Mouse (Mus musculus) left cerebral cortex, postnatal 36 days (tissue): ENCODE results near the gene Ppp1r3e. TPM values are rescaled to one million over a fixed set of nuclear protein-coding genes. Genes with fewer than 3 reads are reported as not detected.

Experiments
- DNase-seq, 2 experiments: peaks; one replicate each; pipeline ENCODE4 v3.0.0; 2021 to 2022; ENCODE audit warnings: low spot score in 2 of 2, mixed read lengths in 1 of 2
- intact Hi-C: fragments of 180-260 bp; cut with DNase I; formaldehyde crosslinking; loops from one replicate; pipeline ENCODE4 v1.15.1; 2025
- total RNA-seq, 2 experiments: library from RNA; stranded (reverse); gene quantifications; 2 replicates each; pipeline ENCODE4 v1.2.3; 2021

Ppp1r3e gene
- total RNA-seq, 2 experiments from 2014 or later: 15.2 to 17.2 TPM

- no peak for DNase-seq
- intact Hi-C loops: no loop called here
Measured at GRCm38 (mm10) chr14:54884022-54884712, 6.8 kb upstream of the Ppp1r3e start.

GRCm38 (mm10) chr14:54883154-54884021 lies 6.0 kb upstream of the Ppp1r3e start, which contains the start of the genes Bcl2l2 and Gm20521:
Bcl2l2 (plus strand) TSS chr14:54883377.
Gm20521 (plus strand) TSS chr14:54883441.
- DNase-seq: peak; percentile 75
- intact Hi-C loops: no loop called here

DNA sequence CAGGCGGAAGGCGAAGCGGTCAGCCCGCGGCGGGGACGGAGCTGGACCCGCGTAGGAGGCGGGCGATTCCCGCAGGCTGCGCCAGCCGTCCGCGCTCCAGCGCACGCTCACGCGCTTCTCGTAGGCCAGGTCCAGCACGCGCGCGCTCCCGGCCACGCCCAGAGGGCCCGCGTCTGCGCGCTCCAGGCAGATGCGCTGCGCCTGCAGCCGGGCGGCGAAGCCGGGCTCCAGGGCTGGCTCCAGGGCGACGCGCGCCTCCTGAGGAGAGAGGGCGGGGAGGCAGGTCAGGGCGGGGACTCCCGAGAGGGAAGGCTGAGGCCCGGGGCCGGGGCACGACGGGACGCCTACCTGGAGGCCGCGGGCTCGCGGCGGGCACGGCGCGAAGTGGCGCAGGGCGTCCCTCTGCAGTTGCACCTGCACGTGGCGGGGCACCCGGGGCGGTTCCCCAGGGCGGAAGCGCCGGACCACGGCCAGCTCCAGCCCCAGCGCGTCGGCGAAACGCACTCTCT lies 757 bp downstream of the Ppp1r3e start:
- intact Hi-C loops: no loop called here
- DNase-seq: peak; percentile 92 to 96

DNA sequence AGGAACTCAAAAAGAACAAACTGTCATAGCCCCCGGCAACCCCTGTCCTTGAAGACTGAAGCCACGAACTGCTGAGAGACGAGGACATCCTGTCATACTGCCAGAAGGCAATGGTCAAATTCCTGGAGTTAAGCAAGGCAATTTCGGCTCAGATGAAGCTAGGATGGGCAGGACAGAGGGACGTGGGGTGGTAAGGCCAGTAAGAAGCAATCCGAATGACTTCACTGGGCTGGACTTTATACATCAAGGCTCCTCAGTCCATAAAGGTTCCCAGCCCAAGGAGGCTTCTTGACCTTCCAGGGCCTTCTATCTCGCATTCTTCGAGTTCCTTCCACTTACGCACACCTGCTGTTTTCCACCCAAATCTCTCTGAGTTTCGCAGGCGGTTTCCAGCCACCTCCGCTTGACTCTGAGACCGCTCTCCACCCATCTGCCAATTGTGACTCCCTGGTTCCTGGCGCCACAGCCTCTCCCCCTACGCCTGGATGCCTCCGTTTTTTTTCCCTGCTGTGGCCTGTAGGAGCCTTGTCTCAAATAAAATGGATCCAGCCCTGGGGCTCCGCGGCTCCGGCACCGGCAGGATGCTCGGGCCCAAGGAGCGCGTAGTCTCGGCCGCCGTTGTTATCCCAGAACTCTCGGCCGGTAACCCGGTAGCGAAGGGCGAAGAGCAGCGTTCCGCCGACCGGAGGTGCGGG lies 1.4 kb downstream of the Ppp1r3e start:
- DNase-seq: no peak
- intact Hi-C loops: no loop called here

- intact Hi-C loops: no loop called here
- DNase-seq: no peak
Measured at GRCm38 (mm10) chr14:54874165-54874564, 3.2 kb downstream of the Ppp1r3e start.

DNA sequence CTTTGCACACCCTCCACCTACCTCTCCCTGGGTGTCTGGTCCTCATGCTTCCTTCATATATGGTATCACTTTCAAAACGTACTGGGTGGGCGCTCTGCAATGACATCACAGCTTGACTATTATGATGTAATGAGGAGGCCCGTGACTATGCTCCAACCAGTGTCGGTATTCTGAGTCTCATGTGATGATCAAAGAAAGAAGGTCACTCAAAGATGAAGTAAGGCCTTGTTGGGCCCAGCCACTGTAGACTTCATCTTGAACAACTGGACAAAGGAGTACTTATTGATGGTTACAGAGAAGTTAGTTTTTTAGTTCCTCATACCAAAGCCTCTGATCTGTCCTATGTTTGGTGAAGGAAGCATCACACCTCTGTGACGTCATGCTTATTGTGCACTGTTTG lies 6.5 kb downstream of the Ppp1r3e start, which contains the start of gene Homez:
Homez (minus strand) TSS at position 101 of the 400 bp plus-strand sequence.
- DNase-seq: no peak
- intact Hi-C loops: no loop called here

GRCm38 (mm10) chr14:54868026-54868425 lies 9.3 kb downstream of the Ppp1r3e start:
- intact Hi-C loops: no loop called here
- DNase-seq: no peak

DNA sequence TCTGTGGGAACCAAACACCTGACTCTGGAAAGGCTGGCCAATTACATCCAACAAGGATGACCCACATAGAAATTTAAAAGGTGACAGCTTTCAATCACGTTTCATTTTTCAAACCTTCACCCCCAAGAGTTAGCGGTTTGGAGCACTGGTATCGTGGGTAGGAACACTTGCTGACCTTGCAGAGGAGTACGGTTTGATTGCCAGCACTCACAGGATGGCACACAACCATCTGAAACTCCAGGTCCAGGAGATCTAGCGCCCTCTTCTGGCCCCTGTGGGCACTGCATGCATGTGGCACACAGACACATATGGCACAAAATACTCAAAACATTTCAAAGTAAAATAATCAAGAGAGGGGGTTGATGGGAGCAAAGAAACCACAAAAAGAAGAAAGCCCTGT lies 10.4 kb downstream of the Ppp1r3e start:
- no peak for DNase-seq
- intact Hi-C loops: no loop called here

DNA sequence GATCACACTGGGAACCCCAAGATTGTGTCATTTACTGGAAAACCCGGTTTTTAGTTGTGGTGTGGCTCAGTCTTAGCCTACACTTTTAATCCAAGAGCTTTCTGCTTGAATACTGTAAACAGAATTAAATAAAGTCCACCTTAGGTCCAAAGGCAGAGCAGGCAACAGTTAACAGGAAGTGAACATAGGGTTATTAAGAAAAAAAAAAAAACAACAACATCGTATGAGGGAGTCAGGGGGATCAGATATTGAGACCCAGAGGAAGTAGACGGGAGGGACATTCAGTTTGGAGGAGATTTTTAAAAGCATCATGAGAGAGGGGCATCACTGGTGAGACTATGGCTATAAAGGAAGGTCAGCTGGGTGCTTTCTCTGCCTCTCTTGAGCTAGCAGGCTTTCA lies 11.1 kb downstream of the Ppp1r3e start:
- intact Hi-C loops: no loop called here
- DNase-seq: no peak

GRCm38 (mm10) chr14:54865626-54866025 lies 11.7 kb downstream of the Ppp1r3e start:
- DNase-seq: no peak
- intact Hi-C loops: no loop called here

DNA sequence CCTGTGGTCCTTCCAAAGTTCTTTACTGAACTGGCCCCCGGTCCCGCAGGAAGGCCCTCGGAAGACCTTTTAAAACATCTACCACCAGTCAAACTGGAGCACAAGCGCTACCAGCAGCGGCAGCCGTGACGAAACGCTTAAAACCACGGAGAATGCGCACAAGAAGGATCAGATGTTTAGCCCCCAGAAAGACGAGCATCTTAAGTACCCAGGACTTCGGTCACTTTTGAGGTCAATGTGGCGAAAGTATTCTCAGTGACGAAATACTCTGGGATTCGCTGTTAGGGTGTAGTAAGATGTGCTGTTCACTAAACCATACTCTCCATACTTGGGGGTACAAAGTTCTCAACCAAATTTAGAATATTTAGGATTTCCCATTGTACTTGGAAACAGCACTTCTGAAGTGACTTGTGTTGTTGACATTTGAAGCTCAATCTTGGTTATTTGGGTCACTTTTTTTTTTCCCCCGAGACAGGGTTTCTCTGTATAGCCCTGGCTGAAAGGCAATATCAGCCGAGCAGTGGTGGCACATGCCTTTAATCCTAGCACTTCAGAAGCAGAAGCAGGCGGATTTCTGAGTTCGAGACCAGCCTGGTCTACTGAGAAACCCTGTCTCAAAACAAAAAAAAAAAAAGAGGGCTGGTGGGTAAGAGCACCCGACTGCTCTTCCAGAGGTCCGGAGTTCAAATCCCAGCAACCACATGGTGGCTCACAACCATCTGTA lies 12.9 kb downstream of the Ppp1r3e start:
- intact Hi-C loops: no loop called here
- no peak for DNase-seq

DNA sequence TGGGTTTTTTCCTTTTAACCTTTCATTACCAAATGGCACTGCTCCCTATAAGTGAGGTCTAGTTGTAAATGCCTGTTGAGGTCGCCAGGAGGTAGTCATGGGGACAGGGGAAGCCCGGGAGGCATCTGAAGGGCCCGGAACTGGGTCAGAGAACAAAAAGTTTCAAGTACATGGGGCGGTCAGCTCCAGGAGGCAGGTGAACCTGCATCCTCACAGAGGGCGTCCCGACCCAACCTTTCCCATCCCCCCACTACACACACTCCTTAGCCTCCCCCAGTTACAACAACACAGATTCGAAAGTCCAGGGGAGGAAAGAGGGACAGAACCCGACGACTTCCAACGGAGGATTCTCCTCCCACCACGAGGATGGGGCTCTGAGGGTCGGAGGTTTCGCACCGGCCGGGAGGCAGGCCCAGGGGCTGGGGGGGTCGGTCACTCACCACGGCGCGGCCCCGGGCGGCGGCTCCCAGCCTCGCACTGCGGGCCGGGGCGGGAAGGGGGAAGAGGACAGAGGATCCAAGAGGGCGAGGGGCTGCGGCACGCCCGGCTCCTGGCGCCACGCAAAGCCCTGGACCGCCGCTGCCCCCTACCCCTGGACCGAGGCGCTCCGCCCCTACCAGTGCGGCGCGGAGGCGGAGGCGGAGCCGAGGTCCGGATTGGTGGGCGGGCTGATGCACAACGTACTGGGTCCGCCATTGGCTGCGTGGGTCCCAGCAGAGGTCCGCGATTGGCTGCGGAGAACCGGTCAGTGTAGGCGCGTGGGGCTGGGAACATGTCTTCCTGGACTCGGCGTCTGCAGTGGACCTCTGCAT lies 13.6 kb downstream of the Ppp1r3e start:
- DNase-seq: peak; percentile 93 to 94
- intact Hi-C loops: no loop called here

- peak; percentile 40 to 56 for DNase-seq
- intact Hi-C loops: loop anchor here (1.0 kb wide), 1 partner anchor 146 kb away; no protein-coding TSS in a partner anchor
Measured at GRCm38 (mm10) chr14:54860511-54860910, 16.8 kb downstream of the Ppp1r3e start.

- intact Hi-C loops: no loop called here
- DNase-seq: no peak
Measured at GRCm38 (mm10) chr14:54857891-54858290, 19.5 kb downstream of the Ppp1r3e start.

DNA sequence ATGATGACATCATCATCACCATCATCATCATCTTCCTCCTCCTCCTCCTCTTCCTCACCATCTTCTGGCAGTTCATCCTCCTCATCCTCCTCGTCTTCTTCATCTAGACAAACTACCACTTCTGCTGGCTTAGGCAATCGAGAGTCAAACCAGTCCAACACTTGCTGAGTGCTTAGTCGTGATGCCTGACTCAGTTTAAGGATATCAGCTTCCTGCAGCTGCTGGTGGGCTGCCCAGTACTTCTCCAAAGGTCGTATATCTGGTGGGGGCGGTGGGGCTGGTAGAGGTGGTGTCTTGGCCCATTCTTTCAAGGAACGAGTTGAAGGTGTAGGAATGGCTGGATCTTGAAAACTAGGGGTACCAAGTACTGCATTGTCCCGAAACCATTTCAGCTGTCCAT lies 20.6 kb downstream of the Ppp1r3e start:
- intact Hi-C loops: no loop called here

DNA sequence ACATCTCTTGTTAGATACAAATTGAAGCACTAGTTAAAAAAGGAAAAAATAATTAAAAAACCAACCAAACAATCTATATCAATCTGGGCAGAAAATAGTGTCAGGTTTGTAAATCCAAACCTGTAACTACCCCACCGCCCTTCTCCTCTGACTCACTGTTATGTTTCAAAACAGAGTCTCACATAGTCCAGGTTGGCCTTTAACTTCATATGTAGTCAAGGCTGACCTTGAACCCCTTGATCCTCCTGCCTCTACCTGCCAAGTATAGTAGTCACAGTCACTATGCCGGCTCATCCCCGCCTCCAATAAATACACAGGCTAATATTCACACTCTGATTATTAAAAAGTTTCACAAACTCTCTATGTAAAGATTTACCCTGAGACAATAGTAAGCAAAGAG lies 21.6 kb downstream of the Ppp1r3e start:
- no peak for DNase-seq
- intact Hi-C loops: no loop called here

More for the DNA sequence above, 20.6 kb downstream of the Ppp1r3e start:
- no peak for DNase-seq

GRCm38 (mm10) chr14:54843461-54843860 lies 33.9 kb downstream of the Ppp1r3e start:
- intact Hi-C loops: loop anchor here (5.0 kb wide), 1 partner anchor 169 kb away; no protein-coding TSS in a partner anchor
- DNase-seq: peak in 1 of 2 experiments; percentile 10

- intact Hi-C loops: no loop called here
- no peak for DNase-seq
Measured at GRCm38 (mm10) chr14:54823716-54824115, 53.6 kb downstream of the Ppp1r3e start.
